Mouse (Mus musculus) lung, adult 2 months (tissue): ENCODE data around the gene Wdr1. TPM values are rescaled to one million over a fixed set of nuclear protein-coding genes. Genes with fewer than 3 reads are reported as not detected.

Source experiments
- DNase-seq: peaks from one replicate; pipeline ENCODE4 v3.0.0; 2022
- H3K4me1 ChIP-seq: fragments of 200-500 bp; 2 replicates; pipeline ENCODE4 v1.6.1; 2011; ENCODE audit warnings: low read length; ENCODE audit not compliant: control insufficient read depth, insufficient read depth
- H3K4me3 ChIP-seq: fragments of 200-500 bp; replicated peaks from 2 replicates; pipeline ENCODE3; 2011; ENCODE audit warnings: low read depth, mild to moderate bottlenecking, control low read depth, low read length; ENCODE audit errors: extremely low read depth
- CTCF ChIP-seq: fragments of 200-500 bp; IDR thresholded peaks from 2 replicates; pipeline ENCODE4 v1.5.1; 2011; ENCODE audit warnings: mild to moderate bottlenecking, low read length, control low read depth; ENCODE audit not compliant: insufficient read depth
- POLR2A ChIP-seq: fragments of 200-500 bp; IDR thresholded peaks from 2 replicates; pipeline ENCODE4 v1.6.1; 2011; ENCODE audit warnings: low read depth, mild to moderate bottlenecking, control low read depth, low read length, borderline replicate concordance; ENCODE audit errors: extremely low read depth
- WGBS: fragments of 180-500 bp; shearing (Covaris S2); methylation state at CpG from one replicate; pipeline ENCODE4 v1.1.7; 2018; 5-methylcytosine and 5-hydroxymethylcytosine counted together
- polyA plus RNA-seq: library from polyadenylated mRNA; depleted of rRNA; stranded (reverse); fragments of >200 nt; gene quantifications from 2 replicates; pipeline ENCODE4 v1.2.3, GENCODE M21; 2012

The Wdr1 gene
- polyA plus RNA-seq, 1 experiment = 165 TPM

DNA sequence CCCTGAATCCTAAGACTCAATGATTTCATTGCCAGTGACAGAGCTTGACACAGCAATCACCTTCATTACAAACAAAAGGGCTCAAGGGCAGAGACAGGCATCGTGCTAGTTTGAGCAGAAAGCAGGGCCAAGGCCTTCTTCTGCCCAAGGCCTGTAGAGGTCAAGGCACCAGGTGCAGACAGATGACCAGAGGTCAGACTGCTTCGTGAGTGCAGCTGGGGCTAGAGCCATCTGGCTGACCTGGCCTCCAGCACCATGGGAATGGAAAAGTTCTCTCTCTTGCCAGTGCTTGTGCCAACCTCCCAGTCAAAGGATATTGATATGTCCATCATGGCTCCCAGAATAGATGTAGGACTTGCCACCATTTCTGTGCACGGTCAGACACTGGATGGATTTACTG is 26.2 kb downstream of the Wdr1 start:
- TF ChIP-seq POLR2A (no peak), CTCF (no peak)
- no peak for DNase-seq
- WGBS = 85% methylated on average over 3 of the region's 3 CpGs

DNA sequence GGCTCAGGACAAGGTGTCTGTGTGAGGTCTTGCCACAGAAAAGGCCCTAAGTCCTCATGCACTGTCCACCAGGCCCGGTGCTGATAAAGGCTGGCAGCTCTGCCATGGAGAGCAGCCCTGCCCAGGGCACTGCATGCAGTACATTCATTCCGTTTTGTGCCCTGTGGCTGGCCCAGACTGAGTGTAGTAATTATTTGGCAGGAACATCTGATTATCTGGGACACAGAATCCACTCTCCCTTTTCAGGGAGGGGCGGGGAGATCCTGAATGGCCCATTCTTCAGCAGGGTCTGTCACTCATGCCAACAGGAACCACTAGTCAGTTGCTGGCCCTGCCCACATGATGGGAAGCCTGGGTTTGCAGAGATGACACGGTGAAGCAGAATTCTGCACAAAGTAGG is 30.9 kb downstream of the Wdr1 start:
- DNase-seq = no peak
- no peaks in the 10 kb centered on the region for H3K4me1 ChIP-seq
- no peak for TF ChIP-seq POLR2A
- no peak for TF ChIP-seq CTCF
- WGBS = 73% methylated on average over 4 of the region's 4 CpGs
- no peak overlapping the region for H3K4me3 ChIP-seq

More for the DNA sequence above, 26.2 kb downstream of the Wdr1 start:
- no peaks in the 10 kb centered on the region for H3K4me1 ChIP-seq
- no peak overlapping the region for H3K4me3 ChIP-seq

DNA sequence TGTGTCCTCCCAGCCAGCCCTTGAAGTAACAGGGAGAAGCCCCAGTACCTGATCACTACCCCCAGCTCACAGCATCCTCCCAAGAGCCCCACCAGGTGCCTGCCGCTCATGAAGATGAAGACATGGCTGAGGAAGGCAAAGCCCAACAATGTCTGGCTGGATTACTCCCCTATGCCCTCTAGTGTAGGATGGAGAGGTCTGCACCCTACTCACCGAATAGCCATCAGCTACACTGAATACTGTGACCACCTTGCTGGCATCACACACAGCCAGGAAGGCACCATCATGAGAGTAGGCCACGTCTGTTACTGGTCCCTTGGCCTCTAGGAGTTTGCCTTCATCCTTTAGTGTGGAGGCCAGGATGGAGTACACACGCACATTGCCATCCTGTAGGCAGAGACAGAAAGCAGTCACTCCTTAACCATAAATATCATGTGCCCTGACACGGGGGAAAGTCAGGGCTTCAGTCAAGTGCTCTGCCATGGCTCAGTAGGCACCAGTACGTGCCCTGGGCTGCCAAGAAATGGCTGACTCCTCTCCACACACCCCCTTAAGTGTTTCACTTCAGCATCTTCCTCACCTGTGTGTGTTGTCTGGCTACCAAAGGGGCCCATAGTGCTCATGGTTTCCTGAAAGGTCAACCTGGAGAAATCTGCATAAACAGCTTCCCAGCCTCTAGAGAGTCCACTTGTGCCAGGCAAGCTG is 33.1 kb downstream of the Wdr1 start:
- WGBS = 76% methylated on average over 6 of the region's 6 CpGs
- DNase-seq = no peak
- H3K4me1 ChIP-seq = no peaks in the 10 kb centered on the region
- peak; percentile 18; the same call in 1 of the 2 replicates for TF ChIP-seq CTCF
- no peak for TF ChIP-seq POLR2A
- H3K4me3 ChIP-seq = no peak overlapping the region

DNA sequence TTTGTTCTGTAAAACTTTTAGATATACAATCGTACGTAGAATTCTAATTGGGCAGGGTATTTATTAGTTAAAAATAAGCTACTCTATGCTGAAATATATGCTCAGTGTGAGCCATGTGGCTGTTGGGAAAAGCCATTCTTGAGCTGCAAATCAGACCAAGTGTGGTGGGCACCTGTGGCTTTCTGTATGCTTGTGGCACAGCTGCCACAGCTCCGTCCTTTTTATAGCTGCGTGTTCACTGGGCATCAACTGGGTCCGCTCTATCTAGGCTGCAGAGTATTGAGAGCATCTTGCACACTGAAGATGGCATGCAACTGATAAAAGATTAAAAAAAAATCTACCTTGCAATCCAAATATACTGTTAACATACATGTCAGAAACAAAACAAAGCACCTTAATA is 40.0 kb downstream of the Wdr1 start:
- no peak for TF ChIP-seq POLR2A
- TF ChIP-seq CTCF = no peak
- no peak for DNase-seq
- WGBS = 93% methylated on average over 5 of the region's 5 CpGs
- Histone ChIP-seq H3K4me3 (no peak overlapping the region), H3K4me1 (no peaks in the 10 kb centered on the region)

DNA sequence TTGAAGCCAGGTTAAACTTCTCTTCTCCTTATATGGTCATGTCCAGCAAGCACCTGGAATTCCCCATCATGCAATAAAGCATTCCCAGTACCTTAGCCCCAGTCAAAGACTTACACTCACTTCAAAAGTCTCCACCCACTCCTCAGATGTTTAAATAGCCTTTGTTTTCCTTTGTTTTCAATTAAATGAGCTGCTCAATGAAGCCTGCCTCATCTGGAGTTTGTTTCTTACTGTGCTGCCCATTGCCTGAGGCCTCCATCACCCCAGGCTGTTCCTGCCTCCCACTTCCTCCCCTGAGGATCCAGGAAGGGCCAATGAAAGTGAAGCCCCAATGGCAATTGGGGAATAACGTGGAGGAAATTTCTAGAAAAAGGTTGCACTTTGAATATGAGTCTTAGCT is 42.2 kb downstream of the Wdr1 start:
- no peak for DNase-seq
- WGBS = 48% methylated on average over 1 of the region's 1 CpGs
- Histone ChIP-seq H3K4me1 (no peaks in the 10 kb centered on the region), H3K4me3 (no peak overlapping the region)
- no peak for TF ChIP-seq POLR2A
- no peak for TF ChIP-seq CTCF

DNA sequence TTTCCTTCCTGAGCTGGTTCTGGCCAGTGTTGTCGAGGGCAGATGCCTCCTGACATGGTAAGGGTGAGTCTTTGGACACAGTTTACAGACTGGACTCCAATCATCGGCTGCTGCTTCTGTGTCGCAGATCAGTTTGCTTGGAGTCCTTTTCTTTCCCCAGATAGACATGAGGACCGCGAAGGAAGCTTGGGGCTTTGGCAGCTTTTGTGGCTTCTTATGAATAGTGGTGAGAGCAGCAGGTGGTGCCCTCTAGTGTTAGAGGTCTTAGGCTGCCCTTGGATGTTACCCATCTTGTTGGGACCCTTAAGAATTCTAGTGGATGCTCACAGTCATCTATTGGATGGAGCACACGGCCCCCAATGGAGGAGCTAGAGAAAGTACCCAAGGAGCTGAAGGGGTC is 46.8 kb downstream of the Wdr1 start:
- WGBS = 31% methylated on average over 6 of the region's 6 CpGs
- no peak for TF ChIP-seq POLR2A
- 0 out of 2 replicates have a peak, but pooled peaks have one; percentile 28 for TF ChIP-seq CTCF
- Histone ChIP-seq H3K4me1 (no peaks in the 10 kb centered on the region), H3K4me3 (no peak overlapping the region)
- DNase-seq = no peak

DNA sequence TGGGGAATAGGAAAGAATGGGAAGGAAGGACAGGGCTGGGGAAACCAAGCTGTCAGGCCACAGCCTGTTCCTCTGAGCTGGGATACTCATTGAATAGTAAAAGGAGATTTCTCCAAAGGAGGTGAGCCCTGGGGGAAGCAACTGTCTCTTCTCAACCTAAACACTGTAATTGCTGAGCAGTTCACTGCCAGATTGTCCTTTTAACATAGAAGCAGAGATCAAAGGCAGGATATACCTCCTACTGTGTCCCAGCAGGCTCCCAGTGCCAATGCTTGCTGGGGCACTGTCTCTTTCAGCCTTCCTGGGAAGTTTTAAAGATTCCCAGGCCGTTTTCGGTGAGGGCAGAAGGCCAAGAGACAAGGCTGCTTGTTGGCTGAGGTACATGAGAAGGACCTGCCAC is 50.0 kb downstream of the Wdr1 start:
- 20% methylated on average over 2 of the region's 2 CpGs for WGBS
- no peaks in the 10 kb centered on the region for H3K4me1 ChIP-seq
- TF ChIP-seq POLR2A (no peak), CTCF (no peak)
- no peak for DNase-seq
- no peak overlapping the region for H3K4me3 ChIP-seq

DNA sequence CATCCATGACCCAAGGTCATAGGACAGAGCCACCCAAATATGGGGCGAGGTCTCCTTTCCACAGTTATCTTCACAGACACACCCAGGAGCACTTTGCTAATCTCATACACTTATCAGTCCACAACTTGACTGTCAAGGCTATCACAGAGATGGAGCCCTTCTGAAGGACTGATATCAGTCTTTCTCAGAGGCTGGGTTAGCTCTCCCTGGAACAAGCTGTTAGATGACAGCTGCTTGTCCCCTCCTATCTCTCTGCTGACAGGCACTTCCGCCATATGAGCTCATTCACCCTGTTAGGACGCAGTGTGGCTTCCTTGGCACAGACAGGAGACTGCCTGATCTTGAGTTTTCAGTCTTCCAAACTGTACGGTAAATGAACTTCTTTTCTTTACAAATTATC is 53.5 kb downstream of the Wdr1 start:
- no peak for TF ChIP-seq POLR2A
- TF ChIP-seq CTCF = no peak
- DNase-seq = no peak
- WGBS = 69% methylated on average over 4 of the region's 4 CpGs
- Histone ChIP-seq H3K4me1 (no peaks in the 10 kb centered on the region), H3K4me3 (no peak overlapping the region)

DNA sequence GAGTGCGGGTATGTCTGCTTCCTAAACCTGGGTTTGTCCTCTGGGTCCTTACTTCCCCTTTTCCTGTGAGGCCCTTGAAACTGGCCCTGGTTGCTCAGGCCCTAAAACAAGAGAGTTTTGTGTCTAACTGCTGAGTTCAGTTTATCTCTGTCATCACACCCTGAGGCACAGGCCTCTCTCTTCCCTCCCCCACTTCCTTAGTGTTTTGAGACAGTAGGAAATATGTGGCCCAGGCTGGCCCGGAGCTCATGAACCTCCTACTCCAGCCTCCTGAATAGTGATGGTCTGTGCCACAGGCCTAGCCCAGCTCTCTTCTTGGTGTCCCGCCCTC is 57.6 kb downstream of the Wdr1 start:
- Histone ChIP-seq H3K4me1 (no peaks in the 10 kb centered on the region), H3K4me3 (no peak overlapping the region)
- WGBS = 65% methylated on average over 3 of the region's 3 CpGs
- no peak for DNase-seq
- TF ChIP-seq CTCF = no peak
- TF ChIP-seq POLR2A = no peak

DNA sequence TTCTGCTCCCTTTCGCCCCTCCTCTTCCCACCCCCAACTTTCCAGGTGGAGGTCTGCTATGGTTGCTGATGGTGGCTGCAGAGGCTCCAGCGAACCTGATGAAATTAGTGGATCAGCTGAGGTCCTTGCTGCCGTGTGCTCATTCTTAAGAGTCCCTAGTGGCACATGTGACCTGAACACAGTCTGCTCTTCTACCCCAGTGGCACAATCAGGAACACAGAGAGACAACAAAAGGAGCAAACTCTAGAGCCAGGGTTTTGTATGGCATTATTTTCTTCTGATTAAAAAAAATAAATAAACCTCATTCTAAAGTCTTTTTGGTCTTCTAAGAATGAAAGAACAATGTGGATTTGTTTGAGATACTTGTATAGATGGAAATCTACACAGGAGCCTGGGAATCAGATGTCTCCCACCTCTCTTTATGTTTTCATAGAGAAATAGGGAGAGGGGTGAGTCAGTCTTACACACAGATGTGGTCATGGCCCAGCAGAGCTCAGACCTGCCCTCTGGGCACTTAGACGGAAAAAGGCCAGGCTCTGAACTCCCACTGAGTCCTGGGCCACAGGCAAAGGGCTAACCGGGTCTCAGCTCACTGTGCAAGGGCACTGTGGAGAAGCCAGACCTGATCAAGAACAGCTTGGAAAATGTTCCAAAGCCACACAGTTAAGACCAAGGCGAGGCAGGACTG is 58.1 kb downstream of the Wdr1 start:
- Histone ChIP-seq H3K4me1 (no peaks in the 10 kb centered on the region), H3K4me3 (no peak overlapping the region)
- no peak for TF ChIP-seq POLR2A
- TF ChIP-seq CTCF = no peak
- 65% methylated on average over 6 of the region's 6 CpGs for WGBS
- no peak for DNase-seq
